Mouse (Mus musculus): ENCODE measurements around the gene Prpsap2.

DNA sequence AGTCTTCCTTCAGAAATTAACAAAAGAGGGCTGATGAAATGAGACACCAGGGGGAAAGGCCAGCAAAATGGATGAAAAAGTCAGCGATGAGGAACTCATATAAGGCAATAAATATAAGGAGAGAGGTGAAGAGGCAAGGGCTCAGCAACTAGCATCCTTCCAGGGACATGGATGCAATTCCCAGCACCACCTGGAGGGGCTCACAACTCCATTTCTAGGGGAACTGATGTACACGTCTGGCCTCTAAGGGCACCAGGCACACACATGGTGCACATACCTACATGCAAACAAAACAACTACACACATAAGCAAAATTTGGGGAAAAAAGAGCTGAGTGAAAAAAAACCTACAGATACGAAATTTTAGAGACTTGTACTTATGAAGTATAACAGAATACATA lies 17.4 kb downstream of the Prpsap2 start:
- no peak for TF ChIP-seq POLR2A (IDR thresholded peaks at IDR 0.05; ENCODE audit: borderline replicate concordance, low read depth, low read length)
- TF ChIP-seq CTCF (IDR thresholded peaks at IDR 0.05; ENCODE audit: low read depth, low read length), result no peak
